Mouse (Mus musculus): Measurements from ENCODE around the gene Atp9a.
A peak's percentile ranks its signal among the peaks of the same experiment; 100 is the strongest.

Atp9a gene

GRCm38 (mm10) chr2:168633301-168633816 is 108.8 kb downstream of the Atp9a start:
- no peak for DNase-seq

- no peak for DNase-seq
Observed at GRCm38 (mm10) chr2:168632543-168632942, 109.7 kb downstream of the Atp9a start.

GRCm38 (mm10) chr2:168628787-168629186 is 113.4 kb downstream of the Atp9a start:
- peak; percentile 64 for DNase-seq

- no peak for DNase-seq
Observed at GRCm38 (mm10) chr2:168627829-168628770, 114.1 kb downstream of the Atp9a start.

GRCm38 (mm10) chr2:168626385-168626784 is 115.8 kb downstream of the Atp9a start:
- DNase-seq: no peak

GRCm38 (mm10) chr2:168625091-168625490 is 117.1 kb downstream of the Atp9a start:
- no peak for DNase-seq

GRCm38 (mm10) chr2:168621111-168621802 is 121.0 kb downstream of the Atp9a start:
- DNase-seq: no peak

GRCm38 (mm10) chr2:168618205-168618717 is 123.9 kb downstream of the Atp9a start:
- no peak for DNase-seq

- DNase-seq: no peak
Observed at GRCm38 (mm10) chr2:168615160-168615559, 127.0 kb downstream of the Atp9a start.

GRCm38 (mm10) chr2:168614170-168614872 is 127.9 kb downstream of the Atp9a start:
- DNase-seq: no peak

- DNase-seq: no peak
Observed at GRCm38 (mm10) chr2:168613092-168613880, 128.9 kb downstream of the Atp9a start.

GRCm38 (mm10) chr2:168610941-168611340 is 131.3 kb downstream of the Atp9a start:
- no peak for DNase-seq

GRCm38 (mm10) chr2:168609653-168610248 is 132.5 kb downstream of the Atp9a start:
- no peak for DNase-seq

- no peak for DNase-seq
Observed at GRCm38 (mm10) chr2:168608125-168608564, 134.1 kb downstream of the Atp9a start.

GRCm38 (mm10) chr2:168604655-168605070 is 137.5 kb downstream of the Atp9a start:
- DNase-seq: no peak

- no peak for DNase-seq
Observed at GRCm38 (mm10) chr2:168602387-168602741, 139.8 kb downstream of the Atp9a start.

GRCm38 (mm10) chr2:168601491-168602386 is 140.5 kb downstream of the Atp9a start, which contains the start of gene Nfatc2:
Nfatc2 (minus strand) TSS chr2:168601657.
- peak; percentile 47 for DNase-seq

- DNase-seq: peak; percentile 39
Observed at GRCm38 (mm10) chr2:168600750-168601490, 141.3 kb downstream of the Atp9a start.

- DNase-seq: no peak
Observed at GRCm38 (mm10) chr2:168595693-168596092, 146.5 kb downstream of the Atp9a start.

- no peak for DNase-seq
Observed at GRCm38 (mm10) chr2:168593676-168594075, 148.5 kb downstream of the Atp9a start.

Measured in cerebellum, adult 11 months (tissue).